Mouse (Mus musculus): ENCODE results near the gene Lrmda. TPM values are rescaled to one million over a fixed set of nuclear protein-coding genes. Genes with fewer than 3 reads are reported as not detected.

Gene Lrmda
- polyA plus RNA-seq, 1 experiment from 2014 or later: 0.23 TPM

GRCm38 (mm10) chr14:22548286-22548685 lies 528.8 kb downstream of the Lrmda start:
- no peaks in the 10 kb centered on the region; the same call in 1 of the 2 replicates for H3K27me3 ChIP-seq (ENCODE audit: control insufficient read depth, insufficient read depth, low read length)

GRCm38 (mm10) chr14:22549166-22549565 lies 529.7 kb downstream of the Lrmda start:
- Histone ChIP-seq H3K4me1 (ENCODE audit: control insufficient read depth, insufficient read depth, low read length) (peaks cover 28% of the 10 kb centered on the region), H3K27ac (ENCODE audit: low read depth, low read length) (no peak overlapping the region), H3K4me3 (ENCODE audit: low read depth, low read length) (no peak overlapping the region), H3K4me2 (no peak overlapping the region), H3K36me3 (ENCODE audit: control insufficient read depth, insufficient read depth, low read length) (no peaks in the 10 kb centered on the region), H3K9ac (ENCODE audit: low read length) (no peak overlapping the region), H3K9me3 (ENCODE audit: control insufficient read depth, low read length) (no peaks in the 10 kb centered on the region), H3K27me3 (ENCODE audit: control insufficient read depth, insufficient read depth, low read length) (peaks cover 2% of the 10 kb centered on the region; the same call in 1 of the 2 replicates)
- DNase-seq (ENCODE audit: low spot score, missing footprints): peak; percentile 84
- ATAC-seq (ENCODE audit: low FRiP score): no peak
- 89% methylated on average over 2 of the region's 2 CpGs for WGBS

More at GRCm38 (mm10) chr14:22548286-22548685, 528.8 kb downstream of the Lrmda start:
- WGBS: 25% methylated on average over 2 of the region's 2 CpGs
- no peak overlapping the region for H3K27ac ChIP-seq (ENCODE audit: low read depth, low read length)
- H3K4me3 ChIP-seq (ENCODE audit: low read depth, low read length): no peak overlapping the region
- no peak overlapping the region for H3K4me2 ChIP-seq
- H3K9ac ChIP-seq (ENCODE audit: low read length): no peak overlapping the region
- DNase-seq (ENCODE audit: low spot score, missing footprints) (peak; percentile 85), ATAC-seq (ENCODE audit: low FRiP score) (no peak)
- H3K4me1 ChIP-seq (ENCODE audit: control insufficient read depth, insufficient read depth, low read length): peaks cover 28% of the 10 kb centered on the region
- no peaks in the 10 kb centered on the region for H3K36me3 ChIP-seq (ENCODE audit: control insufficient read depth, insufficient read depth, low read length)
- H3K9me3 ChIP-seq (ENCODE audit: control insufficient read depth, low read length): no peaks in the 10 kb centered on the region

GRCm38 (mm10) chr14:22552358-22552757 lies 532.8 kb downstream of the Lrmda start:
- no peak overlapping the region for H3K4me3 ChIP-seq (ENCODE audit: low read depth, low read length)
- 47% methylated on average over 4 of the region's 4 CpGs for WGBS
- peaks cover 10% of the 10 kb centered on the region; the same call in 1 of the 2 replicates for H3K4me1 ChIP-seq (ENCODE audit: control insufficient read depth, insufficient read depth, low read length)
- no peak overlapping the region for H3K4me2 ChIP-seq
- H3K27me3 ChIP-seq (ENCODE audit: control insufficient read depth, insufficient read depth, low read length): peaks cover 2% of the 10 kb centered on the region; the same call in 1 of the 2 replicates
- no peak for ATAC-seq (ENCODE audit: low FRiP score)
- peak; percentile 84 for DNase-seq (ENCODE audit: low spot score, missing footprints)
- no peak overlapping the region for H3K27ac ChIP-seq (ENCODE audit: low read depth, low read length)
- H3K9me3 ChIP-seq (ENCODE audit: control insufficient read depth, low read length): no peaks in the 10 kb centered on the region
- no peaks in the 10 kb centered on the region for H3K36me3 ChIP-seq (ENCODE audit: control insufficient read depth, insufficient read depth, low read length)
- H3K9ac ChIP-seq (ENCODE audit: low read length): no peak overlapping the region

- H3K9me3 ChIP-seq (ENCODE audit: control insufficient read depth, low read length): no peaks in the 10 kb centered on the region
- ATAC-seq (ENCODE audit: low FRiP score) (no peak), DNase-seq (ENCODE audit: low spot score, missing footprints) (peak; percentile 81)
- H3K36me3 ChIP-seq (ENCODE audit: control insufficient read depth, insufficient read depth, low read length): no peaks in the 10 kb centered on the region
- H3K4me2 ChIP-seq: no peak overlapping the region
- H3K27me3 ChIP-seq (ENCODE audit: control insufficient read depth, insufficient read depth, low read length): 0 out of 2 replicates have a peak, but pooled peaks cover 2% of the 10 kb centered on the region
- H3K4me1 ChIP-seq (ENCODE audit: control insufficient read depth, insufficient read depth, low read length): peaks cover 7% of the 10 kb centered on the region; the same call in 1 of the 2 replicates
- no peak overlapping the region for H3K27ac ChIP-seq (ENCODE audit: low read depth, low read length)
- WGBS: 12% methylated on average over 3 of the region's 3 CpGs
- H3K9ac ChIP-seq (ENCODE audit: low read length): no peak overlapping the region
- H3K4me3 ChIP-seq (ENCODE audit: low read depth, low read length): no peak overlapping the region
Measured at GRCm38 (mm10) chr14:22552841-22553240, 533.3 kb downstream of the Lrmda start.

GRCm38 (mm10) chr14:22553717-22554116 lies 534.2 kb downstream of the Lrmda start:
- Histone ChIP-seq H3K4me3 (ENCODE audit: low read depth, low read length) (no peak overlapping the region), H3K27ac (ENCODE audit: low read depth, low read length) (no peak overlapping the region), H3K36me3 (ENCODE audit: control insufficient read depth, insufficient read depth, low read length) (no peaks in the 10 kb centered on the region), H3K4me1 (ENCODE audit: control insufficient read depth, insufficient read depth, low read length) (no peaks in the 10 kb centered on the region), H3K9ac (ENCODE audit: low read length) (no peak overlapping the region), H3K27me3 (ENCODE audit: control insufficient read depth, insufficient read depth, low read length) (0 out of 2 replicates have a peak, but pooled peaks cover 2% of the 10 kb centered on the region), H3K9me3 (ENCODE audit: control insufficient read depth, low read length) (no peaks in the 10 kb centered on the region), H3K4me2 (no peak overlapping the region)
- DNase-seq (ENCODE audit: low spot score, missing footprints) (peak; percentile 75), ATAC-seq (ENCODE audit: low FRiP score) (no peak)
- 88% methylated on average over 3 of the region's 3 CpGs for WGBS

GRCm38 (mm10) chr14:22572486-22572885 lies 553.0 kb downstream of the Lrmda start:
- no peak overlapping the region for H3K27ac ChIP-seq (ENCODE audit: low read depth, low read length)
- H3K9me3 ChIP-seq (ENCODE audit: control insufficient read depth, low read length): no peaks in the 10 kb centered on the region
- H3K27me3 ChIP-seq (ENCODE audit: control insufficient read depth, insufficient read depth, low read length): 0 out of 2 replicates have a peak, but pooled peaks cover 2% of the 10 kb centered on the region
- no peak for DNase-seq (ENCODE audit: low spot score, missing footprints)
- H3K4me1 ChIP-seq (ENCODE audit: control insufficient read depth, insufficient read depth, low read length): peaks cover 20% of the 10 kb centered on the region
- no peak overlapping the region for H3K9ac ChIP-seq (ENCODE audit: low read length)
- WGBS: 69% methylated on average over 5 of the region's 5 CpGs
- no peak for ATAC-seq (ENCODE audit: low FRiP score)
- H3K4me3 ChIP-seq (ENCODE audit: low read depth, low read length): no peak overlapping the region
- no peak overlapping the region for H3K4me2 ChIP-seq
- H3K36me3 ChIP-seq (ENCODE audit: control insufficient read depth, insufficient read depth, low read length): no peaks in the 10 kb centered on the region

- ATAC-seq (ENCODE audit: low FRiP score): no peak
- no peaks in the 10 kb centered on the region for H3K9me3 ChIP-seq (ENCODE audit: control insufficient read depth, low read length)
Measured at GRCm38 (mm10) chr14:22573585-22573984, 554.1 kb downstream of the Lrmda start.

GRCm38 (mm10) chr14:22574006-22574405 lies 554.5 kb downstream of the Lrmda start:
- Histone ChIP-seq H3K27me3 (ENCODE audit: control insufficient read depth, insufficient read depth, low read length) (0 out of 2 replicates have a peak, but pooled peaks cover 2% of the 10 kb centered on the region), H3K9me3 (ENCODE audit: control insufficient read depth, low read length) (no peaks in the 10 kb centered on the region), H3K27ac (ENCODE audit: low read depth, low read length) (no peak overlapping the region), H3K9ac (ENCODE audit: low read length) (no peak overlapping the region), H3K36me3 (ENCODE audit: control insufficient read depth, insufficient read depth, low read length) (no peaks in the 10 kb centered on the region), H3K4me2 (no peak overlapping the region), H3K4me1 (ENCODE audit: control insufficient read depth, insufficient read depth, low read length) (peaks cover 26% of the 10 kb centered on the region), H3K4me3 (ENCODE audit: low read depth, low read length) (no peak overlapping the region)
- no peak for DNase-seq (ENCODE audit: low spot score, missing footprints)
- WGBS: 77% methylated on average over 4 of the region's 4 CpGs
- no peak for ATAC-seq (ENCODE audit: low FRiP score)

More at GRCm38 (mm10) chr14:22573585-22573984, 554.1 kb downstream of the Lrmda start:
- H3K4me1 ChIP-seq (ENCODE audit: control insufficient read depth, insufficient read depth, low read length): peaks cover 26% of the 10 kb centered on the region
- H3K27ac ChIP-seq (ENCODE audit: low read depth, low read length): no peak overlapping the region
- no peak for DNase-seq (ENCODE audit: low spot score, missing footprints)
- H3K9ac ChIP-seq (ENCODE audit: low read length): no peak overlapping the region
- H3K4me2 ChIP-seq: no peak overlapping the region
- H3K4me3 ChIP-seq (ENCODE audit: low read depth, low read length): no peak overlapping the region
- WGBS: 83% methylated on average over 7 of the region's 7 CpGs
- H3K27me3 ChIP-seq (ENCODE audit: control insufficient read depth, insufficient read depth, low read length): 0 out of 2 replicates have a peak, but pooled peaks cover 2% of the 10 kb centered on the region
- no peaks in the 10 kb centered on the region for H3K36me3 ChIP-seq (ENCODE audit: control insufficient read depth, insufficient read depth, low read length)

- no peak overlapping the region for H3K4me3 ChIP-seq (ENCODE audit: low read depth, low read length)
- H3K4me1 ChIP-seq (ENCODE audit: control insufficient read depth, insufficient read depth, low read length): peaks cover 26% of the 10 kb centered on the region
- ATAC-seq (ENCODE audit: low FRiP score) (no peak), DNase-seq (ENCODE audit: low spot score, missing footprints) (no peak)
- no peak overlapping the region for H3K9ac ChIP-seq (ENCODE audit: low read length)
- 35% methylated on average over 6 of the region's 6 CpGs for WGBS
- no peak overlapping the region for H3K27ac ChIP-seq (ENCODE audit: low read depth, low read length)
- H3K36me3 ChIP-seq (ENCODE audit: control insufficient read depth, insufficient read depth, low read length): no peaks in the 10 kb centered on the region
- H3K4me2 ChIP-seq: no peak overlapping the region
- no peaks in the 10 kb centered on the region for H3K9me3 ChIP-seq (ENCODE audit: control insufficient read depth, low read length)
- 0 out of 2 replicates have a peak, but pooled peaks cover 2% of the 10 kb centered on the region for H3K27me3 ChIP-seq (ENCODE audit: control insufficient read depth, insufficient read depth, low read length)
Measured at GRCm38 (mm10) chr14:22576441-22576840, 556.9 kb downstream of the Lrmda start.

All from midbrain, embryonic 11.5 days (tissue).